ENCODE assay signal across 11 mouse cellular contexts in the genomic region with DNA sequence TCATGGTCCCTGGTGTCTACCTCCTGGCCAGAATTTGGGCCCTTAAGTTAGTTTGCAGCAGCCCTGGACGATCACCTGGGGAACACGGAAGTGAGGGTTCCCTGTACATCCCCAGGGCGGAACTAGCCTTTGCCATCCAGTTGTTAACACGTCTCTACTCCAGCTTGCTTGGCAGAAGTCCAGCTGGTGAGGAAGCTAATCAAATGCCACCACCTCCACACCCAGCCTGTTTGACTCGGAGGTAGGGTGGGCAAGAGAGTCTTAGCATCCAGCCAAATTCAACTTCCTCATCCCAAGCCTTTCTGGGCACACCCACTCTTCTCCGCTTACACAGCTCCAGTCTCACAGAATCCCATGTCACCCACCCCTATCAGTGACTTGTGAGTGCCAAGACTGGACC. TPM values are rescaled to one million over a fixed set of nuclear protein-coding genes. Genes with fewer than 3 reads are reported as not detected.
DNase-seq lines count a peak whose midpoint lies in the region; ATAC-seq and TF ChIP-seq lines count a peak whose summit lies in the region.
"Had no signal": no experiment of that assay in that cellular context is flagged by ENCODE, and none has a peak within 500 bp of the region (broad histone marks: within the 10 kb centered on the region; RNA-seq: fewer than 3 reads in every experiment).

No protein-coding gene starts in this region.

- intact Hi-C loops in heart, postnatal 10 days (cut with DNase I), result no loop called here

- no peaks in the 10 kb centered on the region for H3K9me3 ChIP-seq in heart, embryonic 14.5 days (ENCODE audit: control insufficient read depth, low read length)
- no peaks in the 10 kb centered on the region for H3K9me3 ChIP-seq in heart, embryonic 10.5 days
- H3K9me3 ChIP-seq in MEL (replicated peaks; ENCODE audit: insufficient read depth, low read length), result no peaks in the 10 kb centered on the region
- no peaks in the 10 kb centered on the region for H3K9me3 ChIP-seq in hindbrain, postnatal 0 days (ENCODE audit: low read length)
- no peaks in the 10 kb centered on the region for H3K9me3 ChIP-seq in hindbrain, embryonic 16.5 days (ENCODE audit: control insufficient read depth, low read length)
- H3K9me3 ChIP-seq: neural tube, embryonic 12.5 days had no signal

- H3K4me2 ChIP-seq in heart, embryonic 14.5 days (ENCODE audit: low read length), result no peak overlapping the region
- H3K4me2 ChIP-seq in hindbrain, postnatal 0 days (ENCODE audit: low read depth, low read length), result no peak overlapping the region
- no peak overlapping the region for H3K4me2 ChIP-seq in hindbrain, embryonic 16.5 days (ENCODE audit: low read length)
- H3K4me2 ChIP-seq: midbrain, embryonic 11.5 days; neural tube, embryonic 12.5 days had no signal

- no peak for TF ChIP-seq RAD21 in MEL (IDR thresholded peaks at IDR 0.05; ENCODE audit: low read depth, low read length)

- no peak overlapping the region for H3K9ac ChIP-seq in heart, embryonic 14.5 days (ENCODE audit: low read length)
- peak overlapping the region; percentile 16; the same call in 1 of the 2 replicates for H3K9ac ChIP-seq in MEL (ENCODE audit: control insufficient read depth, low read depth, low read length, poor library complexity, severe bottlenecking)
- no peak overlapping the region for H3K9ac ChIP-seq in hindbrain, postnatal 0 days (replicated peaks; ENCODE audit: low read length)
- no peak overlapping the region for H3K9ac ChIP-seq in hindbrain, embryonic 16.5 days (ENCODE audit: low read depth, low read length)
- H3K9ac ChIP-seq: neural tube, embryonic 12.5 days had no signal

- WGBS in heart, embryonic 14.5 days, result 53% methylated on average over 6 of the region's 6 CpGs
- WGBS in heart, embryonic 10.5 days, result 82% methylated on average over 6 of the region's 6 CpGs
- WGBS in hindbrain, postnatal 0 days, result 81% methylated on average over 6 of the region's 6 CpGs
- 78% methylated on average over 6 of the region's 6 CpGs for WGBS in hindbrain, embryonic 16.5 days

- 0 out of 2 replicates have a peak, but pooled peaks have one; percentile 18 for ATAC-seq in heart, embryonic 14.5 days (ENCODE audit: insufficient number of reproducible peaks, insufficient read depth, low FRiP score, low read depth)
- no peak for ATAC-seq in hindbrain, postnatal 0 days
- ATAC-seq in hindbrain, embryonic 16.5 days, result no peak

- H3K36me3 ChIP-seq in heart, embryonic 14.5 days (ENCODE audit: control insufficient read depth, insufficient read depth, low read length), result no peaks in the 10 kb centered on the region
- no peaks in the 10 kb centered on the region for H3K36me3 ChIP-seq in heart, embryonic 10.5 days
- peaks cover 0 to 8% of the 10 kb centered on the region in 2 experiments; a peak in 2 of 4 replicates for H3K36me3 ChIP-seq in MEL (ENCODE audit: control insufficient read depth in 1 of 2, insufficient read depth in 2 of 2, low read length in 2 of 2)
- no peaks in the 10 kb centered on the region for H3K36me3 ChIP-seq in hindbrain, postnatal 0 days (ENCODE audit: insufficient read depth, low read length)
- no peaks in the 10 kb centered on the region for H3K36me3 ChIP-seq in hindbrain, embryonic 16.5 days (ENCODE audit: control insufficient read depth, insufficient read depth, low read length)
- H3K36me3 ChIP-seq: neural tube, embryonic 12.5 days had no signal

- H3K4me1 ChIP-seq in heart, embryonic 14.5 days (ENCODE audit: control insufficient read depth in 2 of 2, insufficient read depth in 2 of 2, low read length in 2 of 2), result peaks cover 6 to 7% of the 10 kb centered on the region in 2 experiments
- H3K4me1 ChIP-seq in heart, embryonic 10.5 days, result peaks cover 20% of the 10 kb centered on the region
- peaks cover 2 to 21% of the 10 kb centered on the region in 2 experiments; a peak in 3 of 4 replicates for H3K4me1 ChIP-seq in MEL (ENCODE audit: control insufficient read depth in 1 of 2, insufficient read depth in 2 of 2, low read length in 2 of 2)
- H3K4me1 ChIP-seq in hindbrain, postnatal 0 days (ENCODE audit: insufficient read depth, low read length), result no peaks in the 10 kb centered on the region
- no peaks in the 10 kb centered on the region for H3K4me1 ChIP-seq in hindbrain, embryonic 16.5 days (ENCODE audit: control insufficient read depth, insufficient read depth, low read depth, low read length)
- H3K4me1 ChIP-seq: neural tube, embryonic 12.5 days had no signal

- no peak for TF ChIP-seq CTCF in MEL (IDR thresholded peaks at IDR 0.05 in 2 of 3, conservative IDR thresholded peaks at IDR 0.05 in 1 of 3; ENCODE audit: control insufficient read depth in 1 of 3, insufficient read depth in 1 of 3, low read depth in 2 of 3, low read length in 3 of 3, poor library complexity in 1 of 3, severe bottlenecking in 1 of 3)
- TF ChIP-seq CTCF in hindbrain, postnatal 0 days (IDR thresholded peaks at IDR 0.05; ENCODE audit: low read depth), result no peak

- H3K27ac ChIP-seq in heart, embryonic 14.5 days (replicated peaks in 1 of 2; ENCODE audit: control insufficient read depth in 1 of 2, insufficient read depth in 1 of 2, low read depth in 2 of 2, low read length in 2 of 2), result no peak overlapping the region
- H3K27ac ChIP-seq in heart, embryonic 10.5 days, result no peak overlapping the region
- H3K27ac ChIP-seq in MEL (ENCODE audit: control insufficient read depth, low read depth, low read length), result peak overlapping the region; percentile 35
- no peak overlapping the region for H3K27ac ChIP-seq in hindbrain, postnatal 0 days
- H3K27ac ChIP-seq in hindbrain, embryonic 16.5 days (ENCODE audit: low read depth, low read length), result no peak overlapping the region
- H3K27ac ChIP-seq: neural tube, embryonic 12.5 days had no signal

- TF ChIP-seq POLR2A in MEL (IDR thresholded peaks at IDR 0.05; ENCODE audit: control insufficient read depth in 1 of 2, insufficient read depth in 1 of 2, low read depth in 1 of 2, low read length in 2 of 2, poor library complexity in 1 of 2), result peak in 1 of 2 experiments; percentile 49; a peak in 1 of 4 replicates

- peak; percentile 15 to 41; a peak in 3 of 4 replicates for TF ChIP-seq EP300 in MEL (IDR thresholded peaks at IDR 0.05; ENCODE audit: low read depth in 1 of 2, low read length in 2 of 2)

- DNase-seq in heart, embryonic 10.5 days (ENCODE audit: low spot score), result no peak
- DNase-seq in MEL (ENCODE audit: low read depth, low spot score), result peak; percentile 97
- peak; percentile 66 to 69 for DNase-seq in heart, postnatal 10 days
- DNase-seq in lung, postnatal 4 days, result peak; percentile 55 to 61
- DNase-seq in hindbrain, postnatal 0 days (ENCODE audit: low spot score), result no peak
- no peak for DNase-seq in T-cell, adult 2 months (ENCODE audit: low spot score)
- DNase-seq: kidney, adult 2 months had no signal

- H3K27me3 ChIP-seq in heart, embryonic 14.5 days (ENCODE audit: control insufficient read depth, insufficient read depth, low read length), result no peaks in the 10 kb centered on the region
- no peaks in the 10 kb centered on the region; the same call in 1 of the 2 replicates for H3K27me3 ChIP-seq in heart, embryonic 10.5 days (ENCODE audit: insufficient read depth, poor library complexity, severe bottlenecking)
- H3K27me3 ChIP-seq in MEL (ENCODE audit: control insufficient read depth in 1 of 2, insufficient read depth in 2 of 2, low read length in 2 of 2), result no peaks in the 10 kb centered on the region
- no peaks in the 10 kb centered on the region for H3K27me3 ChIP-seq in hindbrain, postnatal 0 days (ENCODE audit: insufficient read depth, low read length)
- H3K27me3 ChIP-seq in hindbrain, embryonic 16.5 days (replicated peaks; ENCODE audit: control insufficient read depth, insufficient read depth, low read length), result no peaks in the 10 kb centered on the region
- H3K27me3 ChIP-seq: neural tube, embryonic 12.5 days had no signal

- no peak overlapping the region for H3K4me3 ChIP-seq in heart, embryonic 14.5 days (ENCODE audit: control insufficient read depth in 1 of 2, insufficient read depth in 1 of 2, low read depth in 1 of 2, low read length in 2 of 2)
- no peak overlapping the region for H3K4me3 ChIP-seq in heart, embryonic 10.5 days
- H3K4me3 ChIP-seq in MEL (ENCODE audit: control insufficient read depth in 1 of 2, insufficient read depth in 1 of 2, low read depth in 2 of 2, low read length in 2 of 2), result peak overlapping the region; percentile 7 to 14; a peak in 2 of 4 replicates
- H3K4me3 ChIP-seq in hindbrain, postnatal 0 days (ENCODE audit: low read length), result no peak overlapping the region
- no peak overlapping the region for H3K4me3 ChIP-seq in hindbrain, embryonic 16.5 days (ENCODE audit: low read length)
- H3K4me3 ChIP-seq: neural tube, embryonic 12.5 days had no signal

- H3K79me2 ChIP-seq in MEL (ENCODE audit: control insufficient read depth, insufficient read depth, low read length, poor library complexity), result no peaks in the 10 kb centered on the region

TF ChIP-seq in MEL, 35 proteins besides CTCF, POLR2A, EP300 and RAD21 (continues in another document):
- TF ChIP-seq ETS1 (IDR thresholded peaks at IDR 0.05; ENCODE audit: low read depth, low read length) (peak; percentile 77), NELFE (IDR thresholded peaks at IDR 0.05; ENCODE audit: low read depth, low read length) (peak; percentile 20; the same call in 1 of the 2 replicates), NRF1 (IDR thresholded peaks at IDR 0.05; ENCODE audit: insufficient read depth, low read depth, low read length, poor library complexity, severe bottlenecking) (no peak)

RNA-seq across cellular contexts. Expression of a gene that starts 9.6 kb away (rescaled TPM):
- polyA plus RNA-seq in heart, embryonic 14.5 days (2014; fragmentation: Nextera tagmentation; extraction: Ambion mirVana), result 19.8 and 22.3 TPM in 2 replicates
- polyA plus RNA-seq in heart, embryonic 10.5 days (2016; fragmentation: Nextera tagmentation; extraction: Ambion mirVana), result 12.5 and 24.3 TPM in 2 replicates
- total RNA-seq in MEL (2012; rRNA removed), result 4.1 and 4.5 TPM in 2 replicates
- polyA plus RNA-seq in MEL (2012; ENCODE audit: insufficient read depth in 1 of 2, insufficient read length in 2 of 2, low read depth in 1 of 2, low replicate concordance in 2 of 2, missing spikeins in 1 of 2), result 1 to 10 TPM in 1 of 2 experiments, not detected in 1; 7.7 TPM
- total RNA-seq in heart, postnatal 10 days (2021), result 100 to 1,000 TPM; 154 to 202 TPM
- 37.8 TPM in 2 replicates for total RNA-seq in hindbrain, postnatal 0 days (2014; rRNA removed)
- 28.3 and 29.9 TPM in 2 replicates for polyA plus RNA-seq in hindbrain, postnatal 0 days (2015; fragmentation: Nextera tagmentation; extraction: Ambion mirVana)
- polyA plus RNA-seq in hindbrain, embryonic 16.5 days (2015; fragmentation: Nextera tagmentation; extraction: Ambion mirVana), result 23.7 and 24.9 TPM in 2 replicates

RNA-seq across cellular contexts. Expression of a gene that starts 32.0 kb away (rescaled TPM):
- polyA plus RNA-seq in heart, embryonic 14.5 days (2014; fragmentation: Nextera tagmentation; extraction: Ambion mirVana), result 18.9 and 19.1 TPM in 2 replicates
- 15.2 and 17.0 TPM in 2 replicates for polyA plus RNA-seq in heart, embryonic 10.5 days (2016; fragmentation: Nextera tagmentation; extraction: Ambion mirVana)
- 14.1 and 15.0 TPM in 2 replicates for total RNA-seq in MEL (2012; rRNA removed)
- polyA plus RNA-seq in MEL (2012; ENCODE audit: insufficient read depth in 1 of 2, insufficient read length in 2 of 2, low read depth in 1 of 2, low replicate concordance in 2 of 2, missing spikeins in 1 of 2), result 10 to 100 TPM in 1 of 2 experiments, not detected in 1; 19.5 TPM
- total RNA-seq in heart, postnatal 10 days (2021), result 10 to 100 TPM; 34.6 to 35.0 TPM
- 17.9 and 36.7 TPM in 2 replicates for total RNA-seq in hindbrain, postnatal 0 days (2014; rRNA removed)
- polyA plus RNA-seq in hindbrain, postnatal 0 days (2015; fragmentation: Nextera tagmentation; extraction: Ambion mirVana), result 16.5 and 17.1 TPM in 2 replicates
- polyA plus RNA-seq in hindbrain, embryonic 16.5 days (2015; fragmentation: Nextera tagmentation; extraction: Ambion mirVana), result 14.4 and 15.3 TPM in 2 replicates

Comparison
In these comparisons a context has a peak if more than half of its experiments do, and no peak if none do; other contexts are left out.
1. DNase-seq: peak in MEL (single experiment), heart, postnatal 10 days (2 of 2) and lung, postnatal 4 days (2 of 2); none in heart, embryonic 10.5 days (single experiment), hindbrain, postnatal 0 days (single experiment) and T-cell, adult 2 months (single experiment).
2. H3K4me3 ChIP-seq: peak in MEL (2 of 2); none in heart, embryonic 14.5 days (0 of 2), heart, embryonic 10.5 days (single experiment), hindbrain, postnatal 0 days (single experiment) and hindbrain, embryonic 16.5 days (single experiment).